Mouse (Mus musculus) kidney, adult 2 months (tissue): ENCODE measurements around the gene Hdac7. TPM values are rescaled to one million over a fixed set of nuclear protein-coding genes. Genes with fewer than 3 reads are reported as not detected.
"Not testable (repeated sequence)": the region's sequence is repeated elsewhere in the genome, so short reads cannot be mapped to it uniquely, and the experiment has no call there.

Source experiments
- DNase-seq: peaks from one replicate; pipeline ENCODE4 v3.0.0; 2021
- H3K27ac ChIP-seq: fragments of 200-500 bp; 2 replicates; pipeline ENCODE4 v1.5.1; 2012; ENCODE audit warnings: low read depth, low read length, control low read depth, inconsistent platforms; ENCODE audit not compliant: insufficient read depth
- H3K27me3 ChIP-seq: fragments of 200-500 bp; replicated peaks from 2 replicates; pipeline ENCODE4 v1.6.1; 2012; ENCODE audit warnings: mild to moderate bottlenecking, moderate library complexity, low read length, inconsistent platforms; ENCODE audit not compliant: control insufficient read depth, insufficient read depth
- H3K36me3 ChIP-seq: fragments of 200-500 bp; 2 replicates; pipeline ENCODE4 v1.6.1; 2012; ENCODE audit warnings: mild to moderate bottlenecking, moderate library complexity, low read length, inconsistent platforms; ENCODE audit not compliant: control insufficient read depth, insufficient read depth
- H3K4me1 ChIP-seq: fragments of 200-500 bp; 2 replicates; pipeline ENCODE4 v1.6.1; 2011; ENCODE audit warnings: low read length; ENCODE audit not compliant: control insufficient read depth, insufficient read depth
- H3K4me3 ChIP-seq: fragments of 200-500 bp; 2 replicates; pipeline ENCODE4 v1.5.1; 2011; ENCODE audit warnings: mild to moderate bottlenecking, low read depth, low read length, control low read depth; ENCODE audit not compliant: insufficient read depth
- CTCF ChIP-seq: fragments of 200-500 bp; conservative IDR thresholded peaks from 2 replicates; pipeline ENCODE4 v1.5.1; 2011; ENCODE audit warnings: low read depth, mild to moderate bottlenecking, control low read depth, low read length, moderate library complexity, mixed read lengths; ENCODE audit not compliant: insufficient read depth, insufficient read length
- POLR2A ChIP-seq: fragments of 200-500 bp; IDR thresholded peaks from one replicate; pipeline ENCODE4 v1.6.1; 2011; ENCODE audit warnings: low read depth, low read length, control low read depth
- WGBS: fragments of 180-500 bp; shearing (Covaris S2); methylation state at CpG from one replicate; pipeline ENCODE4 v1.1.7; 2018; 5-methylcytosine and 5-hydroxymethylcytosine counted together
- polyA plus RNA-seq: library from polyadenylated mRNA; depleted of rRNA; stranded (reverse); fragments of >200 nt; gene quantifications from 2 replicates; pipeline ENCODE4 v1.2.3, GENCODE M21; 2012

Gene Hdac7
- polyA plus RNA-seq, 1 experiment = 41.6 TPM

- Histone ChIP-seq H3K36me3 (peaks cover 5% of the 10 kb centered on the region), H3K27ac (no peak overlapping the region), H3K27me3 (no peaks in the 10 kb centered on the region), H3K4me1 (peaks cover 12% of the 10 kb centered on the region; the same call in 1 of the 2 replicates), H3K4me3 (no peak overlapping the region)
- DNase-seq = no peak
- 32% methylated on average over 7 of the region's 7 CpGs for WGBS
- TF ChIP-seq CTCF (no peak), POLR2A (no peak)
These were observed 34.5 kb upstream of the Hdac7 start for GRCm38 (mm10) chr15:97878696-97879328.

DNA sequence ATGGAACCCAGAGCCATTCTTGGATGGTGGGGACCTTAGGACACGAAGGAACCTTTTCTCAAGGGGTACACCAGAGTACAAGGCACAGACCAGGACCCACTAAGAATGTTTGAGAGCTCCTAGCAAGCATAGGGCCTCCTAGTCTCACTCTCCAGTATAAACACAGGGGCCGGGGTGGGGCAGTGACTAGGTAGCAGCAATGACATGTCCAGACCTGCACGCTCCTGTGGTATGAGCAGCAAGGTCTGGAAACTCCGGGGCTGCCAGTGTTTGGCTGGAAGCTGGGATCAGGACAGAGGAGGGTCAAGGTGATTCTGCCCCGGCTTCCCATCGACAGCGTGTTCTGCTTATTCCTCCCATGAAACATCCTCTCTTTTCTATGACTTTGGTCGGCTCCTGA, 31.5 kb upstream of the Hdac7 start:
- Histone ChIP-seq H3K4me3 (no peak overlapping the region), H3K27me3 (no peaks in the 10 kb centered on the region), H3K27ac (no peak overlapping the region), H3K4me1 (peaks cover 9% of the 10 kb centered on the region; the same call in 1 of the 2 replicates), H3K36me3 (no peaks in the 10 kb centered on the region; the same call in none of the 2 replicates)
- WGBS = 88% methylated on average over 8 of the region's 8 CpGs
- DNase-seq = no peak
- no peak for TF ChIP-seq POLR2A
- no peak for TF ChIP-seq CTCF

DNA sequence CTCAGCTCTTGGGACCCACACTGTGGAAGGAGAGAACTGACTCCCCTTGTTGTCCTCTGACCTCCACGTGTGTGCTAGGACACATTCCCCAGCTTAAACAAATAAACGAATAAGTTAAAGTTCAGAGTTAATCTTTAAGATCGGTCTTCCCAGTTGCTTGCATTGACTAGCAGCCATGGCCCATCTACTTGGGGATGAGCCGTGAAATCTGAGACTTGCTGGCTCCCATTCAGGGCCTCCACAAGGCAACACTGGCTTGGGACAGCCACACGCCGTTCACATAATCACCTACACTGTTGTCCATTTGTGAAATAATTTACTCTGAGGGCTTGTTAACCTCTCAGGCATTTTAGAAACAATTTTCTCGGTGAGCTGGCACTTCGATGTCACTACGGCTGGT, 29.4 kb upstream of the Hdac7 start:
- WGBS = 40% methylated on average over 9 of the region's 9 CpGs
- Histone ChIP-seq H3K4me1 (peaks cover 4% of the 10 kb centered on the region; the same call in 1 of the 2 replicates), H3K4me3 (no peak overlapping the region), H3K27ac (no peak overlapping the region), H3K36me3 (peaks cover under 1% of the 10 kb centered on the region), H3K27me3 (no peaks in the 10 kb centered on the region)
- no peak for DNase-seq
- TF ChIP-seq CTCF = no peak
- TF ChIP-seq POLR2A = no peak

GRCm38 (mm10) chr15:97872161-97872560, 27.9 kb upstream of the Hdac7 start:
- H3K4me1 ChIP-seq = no peaks in the 10 kb centered on the region
- WGBS = 95% methylated on average over 8 of the region's 8 CpGs
- H3K27ac ChIP-seq = no peak overlapping the region
- peaks cover 7% of the 10 kb centered on the region for H3K36me3 ChIP-seq
- H3K4me3 ChIP-seq = no peak overlapping the region
- no peaks in the 10 kb centered on the region for H3K27me3 ChIP-seq
- DNase-seq = no peak
- no peak for TF ChIP-seq CTCF
- TF ChIP-seq POLR2A = no peak

DNA sequence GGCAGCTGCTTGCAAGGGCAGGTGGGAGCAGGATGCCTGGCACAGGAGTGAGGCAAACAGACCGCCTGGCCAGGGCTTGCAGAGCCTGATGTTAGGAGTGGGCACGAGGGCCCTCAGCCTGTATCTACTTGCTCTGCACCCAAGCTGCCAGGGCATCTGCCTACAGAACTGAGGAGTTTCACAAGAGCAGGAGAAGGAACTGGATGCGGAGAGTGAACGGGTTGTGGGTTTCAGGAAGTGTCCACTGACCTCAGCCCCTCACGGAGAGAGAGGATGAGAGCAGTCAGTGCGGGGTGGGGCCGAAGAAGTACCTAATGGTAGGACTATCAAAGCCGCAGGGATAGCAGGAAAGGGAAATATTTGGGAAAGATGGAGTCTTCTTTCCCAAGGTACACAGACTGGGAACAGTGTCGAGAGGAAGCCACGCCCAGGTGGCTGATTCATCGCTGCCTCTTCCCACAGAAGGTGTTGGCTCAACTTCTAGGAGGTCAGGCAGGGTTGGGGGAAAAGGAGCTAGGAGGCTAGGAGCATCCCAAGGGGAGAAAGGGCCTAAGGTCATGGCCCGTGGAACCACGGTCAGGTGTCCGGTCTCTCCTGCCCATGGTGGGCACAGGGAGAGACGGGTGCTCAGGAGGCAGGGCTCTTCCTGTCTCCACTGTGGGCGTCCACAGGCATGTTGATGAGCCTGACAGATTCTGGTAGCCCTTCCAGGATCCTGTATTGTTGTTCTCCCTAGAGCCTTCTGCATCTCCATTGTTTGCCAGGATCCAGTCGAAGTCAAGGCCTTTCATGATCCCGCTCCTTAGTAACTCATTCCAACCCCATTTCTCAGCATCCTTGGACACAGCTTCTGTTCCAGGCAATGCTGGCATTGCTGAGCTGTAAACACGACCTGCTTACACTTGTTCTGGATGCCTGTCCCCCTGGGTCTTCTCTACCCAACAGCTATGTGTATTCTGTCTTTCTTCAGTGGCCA, 27.0 kb upstream of the Hdac7 start:
- Histone ChIP-seq H3K27ac (no peak overlapping the region), H3K36me3 (peaks cover 10% of the 10 kb centered on the region), H3K4me3 (no peak overlapping the region), H3K27me3 (no peaks in the 10 kb centered on the region), H3K4me1 (no peaks in the 10 kb centered on the region)
- WGBS = 79% methylated on average over 19 of the region's 19 CpGs
- DNase-seq = no peak
- TF ChIP-seq POLR2A = no peak
- TF ChIP-seq CTCF = no peak

- DNase-seq, H3K4me3 ChIP-seq, H3K4me1 ChIP-seq, H3K27me3 ChIP-seq, H3K27ac ChIP-seq: not testable (repeated sequence)
- H3K36me3 ChIP-seq = peaks cover 16% of the 10 kb centered on the region
- WGBS = 79% methylated on average over 4 of the region's 4 CpGs
These were observed 25.8 kb upstream of the Hdac7 start for GRCm38 (mm10) chr15:97870116-97870515.

- Histone ChIP-seq H3K27ac (no peak overlapping the region), H3K27me3 (no peaks in the 10 kb centered on the region), H3K36me3 (peaks cover 16% of the 10 kb centered on the region), H3K4me3 (no peak overlapping the region), H3K4me1 (no peaks in the 10 kb centered on the region)
- DNase-seq = no peak
- TF ChIP-seq CTCF (no peak), POLR2A (no peak)
- 86% methylated on average over 6 of the region's 6 CpGs for WGBS
These were observed 24.7 kb upstream of the Hdac7 start for GRCm38 (mm10) chr15:97868985-97869384.
